Mouse (Mus musculus) neural tube, embryonic 11.5 days (tissue): Measurements from ENCODE around the gene Ttyh3. TPM values are rescaled to one million over a fixed set of nuclear protein-coding genes. Genes with fewer than 3 reads are reported as not detected.
A peak's percentile ranks its signal among the peaks of the same experiment; 100 is the strongest.

Experiments used
- ATAC-seq: fragments of 200-750 bp; cut with Nextera tagmentation; 2 replicates; pipeline ENCODE4 v1.8.0; 2017; ENCODE audit warnings: moderate number of reproducible peaks, mild to moderate bottlenecking, moderate TSS enrichment, moderate library complexity; ENCODE audit not compliant: insufficient read depth, low FRiP score, low TSS enrichment
- DNase-seq: peaks from one replicate; pipeline ENCODE4 v3.0.0-alpha.2; 2015; ENCODE audit warnings: low spot score
- H3K27ac ChIP-seq: fragments of 300-500 bp; sonication (generic); 2 replicates; pipeline ENCODE4 v1.5.1; 2014; ENCODE audit warnings: low read depth, mild to moderate bottlenecking, low read length
- H3K27me3 ChIP-seq: fragments of 300-500 bp; sonication (generic); 2 replicates; pipeline ENCODE4 v1.6.1; 2014; ENCODE audit warnings: mild to moderate bottlenecking, low read length, mixed read lengths; ENCODE audit not compliant: control insufficient read depth, insufficient read depth
- H3K36me3 ChIP-seq: fragments of 300-500 bp; sonication (generic); 2 replicates; pipeline ENCODE4 v1.6.1; 2014; ENCODE audit warnings: mild to moderate bottlenecking, low read length, moderate library complexity, mixed read lengths; ENCODE audit not compliant: control insufficient read depth, insufficient read depth
- H3K4me1 ChIP-seq: fragments of 300-500 bp; sonication (generic); 2 replicates; pipeline ENCODE4 v1.6.1; 2014; ENCODE audit warnings: low read length, mixed read lengths; ENCODE audit not compliant: control insufficient read depth, insufficient read depth
- H3K4me2 ChIP-seq: fragments of 300-500 bp; sonication (generic); 2 replicates; pipeline ENCODE4 v1.6.1; 2014; ENCODE audit warnings: low read depth, mild to moderate bottlenecking, moderate library complexity
- H3K4me3 ChIP-seq: fragments of 300-500 bp; sonication (generic); 2 replicates; pipeline ENCODE4 v1.5.1; 2014; ENCODE audit warnings: low read depth, low read length
- H3K9ac ChIP-seq: fragments of 300-500 bp; sonication (generic); 2 replicates; pipeline ENCODE4 v1.6.1; 2014; ENCODE audit warnings: mild to moderate bottlenecking, low read length
- H3K9me3 ChIP-seq: fragments of 300-500 bp; sonication (generic); 2 replicates; pipeline ENCODE4 v1.6.1; 2016; ENCODE audit warnings: low read length; ENCODE audit not compliant: control insufficient read depth
- WGBS: fragments of 180-500 bp; shearing (Covaris S2); extraction: QIAGEN DNeasy Blood & Tissue Kit; methylation state at CpG from one replicate; pipeline ENCODE4 v1.1.7; 2014; 5-methylcytosine and 5-hydroxymethylcytosine counted together
- polyA plus RNA-seq: library from polyadenylated mRNA; unstranded; fragments of >200 nt; fragmentation: Nextera tagmentation; extraction: Ambion mirVana; gene quantifications from 2 replicates; pipeline ENCODE4 v1.2.1, GENCODE M21; 2014

Gene Ttyh3
- polyA plus RNA-seq, 1 experiment from 2014 or later = 61.0 TPM

- no peak for ATAC-seq
- DNase-seq = no peak
- Histone ChIP-seq H3K4me1 (no peaks in the 10 kb centered on the region), H3K9ac (no peak overlapping the region), H3K4me2 (no peak overlapping the region), H3K27ac (no peak overlapping the region), H3K27me3 (no peaks in the 10 kb centered on the region), H3K36me3 (peaks cover 61% of the 10 kb centered on the region), H3K9me3 (no peaks in the 10 kb centered on the region), H3K4me3 (no peak overlapping the region)
- 92% methylated on average over 5 of the region's 5 CpGs for whole genome bisulfite sequencing
Observed at GRCm38 (mm10) chr5:140627580-140627979, 21.3 kb downstream of the Ttyh3 start.

GRCm38 (mm10) chr5:140624961-140625360 is 23.9 kb downstream of the Ttyh3 start:
- no peak overlapping the region for H3K4me3 ChIP-seq
- ATAC-seq (no peak), DNase-seq (no peak)
- no peak overlapping the region for H3K9ac ChIP-seq
- H3K27me3 ChIP-seq = no peaks in the 10 kb centered on the region
- no peaks in the 10 kb centered on the region for H3K9me3 ChIP-seq
- WGBS = 94% methylated on average over 13 of the region's 13 CpGs
- H3K36me3 ChIP-seq = peaks cover 58% of the 10 kb centered on the region
- no peak overlapping the region for H3K4me2 ChIP-seq
- no peaks in the 10 kb centered on the region for H3K4me1 ChIP-seq
- H3K27ac ChIP-seq = no peak overlapping the region

GRCm38 (mm10) chr5:140624238-140624637 is 24.6 kb downstream of the Ttyh3 start:
- Histone ChIP-seq H3K36me3 (peaks cover 53% of the 10 kb centered on the region), H3K4me2 (no peak overlapping the region), H3K27ac (no peak overlapping the region), H3K4me1 (no peaks in the 10 kb centered on the region), H3K4me3 (no peak overlapping the region), H3K9ac (no peak overlapping the region), H3K27me3 (no peaks in the 10 kb centered on the region), H3K9me3 (no peaks in the 10 kb centered on the region)
- no peak for DNase-seq
- 94% methylated on average over 5 of the region's 5 CpGs for WGBS
- no peak for ATAC-seq

GRCm38 (mm10) chr5:140623791-140624190 is 25.0 kb downstream of the Ttyh3 start:
- Histone ChIP-seq H3K27ac (no peak overlapping the region), H3K4me3 (no peak overlapping the region), H3K4me2 (no peak overlapping the region), H3K4me1 (no peaks in the 10 kb centered on the region), H3K36me3 (peaks cover 48% of the 10 kb centered on the region), H3K9me3 (no peaks in the 10 kb centered on the region), H3K9ac (no peak overlapping the region), H3K27me3 (no peaks in the 10 kb centered on the region)
- ATAC-seq (no peak), DNase-seq (no peak)
- WGBS = 83% methylated on average over 4 of the region's 4 CpGs

- no peaks in the 10 kb centered on the region for H3K27me3 ChIP-seq
- H3K36me3 ChIP-seq = peaks cover 41% of the 10 kb centered on the region
- no peaks in the 10 kb centered on the region for H3K9me3 ChIP-seq
- no peak overlapping the region for H3K4me2 ChIP-seq
- H3K4me3 ChIP-seq = no peak overlapping the region
- H3K4me1 ChIP-seq = no peaks in the 10 kb centered on the region
- DNase-seq (no peak), ATAC-seq (no peak)
- no peak overlapping the region for H3K9ac ChIP-seq
- no peak overlapping the region for H3K27ac ChIP-seq
- WGBS = 96% methylated on average over 20 of the region's 23 CpGs
Observed at GRCm38 (mm10) chr5:140622978-140623670, 25.7 kb downstream of the Ttyh3 start.

- Histone ChIP-seq H3K27me3 (no peaks in the 10 kb centered on the region), H3K4me1 (no peaks in the 10 kb centered on the region), H3K27ac (no peak overlapping the region; the same call in 1 of the 2 replicates), H3K9me3 (no peaks in the 10 kb centered on the region), H3K36me3 (peaks cover 27% of the 10 kb centered on the region), H3K9ac (no peak overlapping the region), H3K4me3 (no peak overlapping the region), H3K4me2 (no peak overlapping the region)
- 80% methylated on average over 10 of the region's 10 CpGs for WGBS
- DNase-seq = no peak
- ATAC-seq = no peak
Observed at GRCm38 (mm10) chr5:140621517-140621916, 27.3 kb downstream of the Ttyh3 start.

GRCm38 (mm10) chr5:140621092-140621491 is 27.7 kb downstream of the Ttyh3 start:
- Histone ChIP-seq H3K27ac (no peak overlapping the region), H3K36me3 (peaks cover 25% of the 10 kb centered on the region), H3K9me3 (no peaks in the 10 kb centered on the region), H3K27me3 (no peaks in the 10 kb centered on the region), H3K4me3 (no peak overlapping the region), H3K4me2 (no peak overlapping the region), H3K9ac (no peak overlapping the region), H3K4me1 (no peaks in the 10 kb centered on the region)
- DNase-seq (no peak), ATAC-seq (no peak)
- 79% methylated on average over 9 of the region's 9 CpGs for WGBS

- Histone ChIP-seq H3K4me1 (no peaks in the 10 kb centered on the region), H3K36me3 (peaks cover 23% of the 10 kb centered on the region), H3K27ac (no peak overlapping the region), H3K27me3 (no peaks in the 10 kb centered on the region), H3K4me3 (no peak overlapping the region), H3K4me2 (no peak overlapping the region), H3K9me3 (no peaks in the 10 kb centered on the region), H3K9ac (no peak overlapping the region)
- 72% methylated on average over 7 of the region's 7 CpGs for WGBS
- ATAC-seq (peak; percentile 16), DNase-seq (peak; percentile 50)
Observed at GRCm38 (mm10) chr5:140619895-140620736, 28.7 kb downstream of the Ttyh3 start.
